Mouse (Mus musculus) liver, embryonic 14.5 days (tissue): ENCODE results near the gene Kcna6.

Source experiments
- CTCF ChIP-seq: IDR thresholded peaks from 2 replicates; pipeline ENCODE4 v1.5.1; 2016; ENCODE audit warnings: antibody characterized with exemption, low read depth, control low read depth
- EP300 ChIP-seq: IDR thresholded peaks from 2 replicates; pipeline ENCODE4 v1.6.1; 2016; ENCODE audit warnings: antibody characterized with exemption, low read depth

DNA sequence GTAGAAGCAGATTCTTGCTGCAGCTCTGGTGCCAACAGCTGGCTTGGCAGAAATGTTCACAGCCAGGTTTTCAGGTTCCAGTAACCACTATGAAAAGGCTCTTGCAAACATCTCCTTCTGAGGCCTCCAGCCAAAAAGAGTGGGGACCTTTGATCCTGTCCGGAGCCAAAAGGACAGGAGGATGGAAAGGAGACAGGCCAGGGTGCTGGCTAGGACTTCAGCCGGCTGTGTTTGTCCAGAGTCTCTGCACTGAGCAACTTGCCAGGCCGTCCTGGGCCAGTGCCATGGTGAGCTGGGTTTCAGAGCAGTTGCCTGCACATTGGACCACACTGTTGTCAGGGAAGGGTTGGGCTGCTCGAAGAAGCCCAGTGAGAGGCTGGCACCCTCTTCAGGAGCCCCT lies 31.9 kb upstream of the Kcna6 start:
- TF ChIP-seq CTCF (no peak), EP300 (no peak)
